Mouse (Mus musculus) lung, adult 2 months (tissue): Measurements from ENCODE around the gene Nhs.

ENCODE experiments used
- CTCF ChIP-seq: fragments of 200-500 bp; IDR thresholded peaks from 2 replicates; pipeline ENCODE4 v1.5.1; 2011; ENCODE audit warnings: mild to moderate bottlenecking, low read length, control low read depth; ENCODE audit not compliant: insufficient read depth
- POLR2A ChIP-seq: fragments of 200-500 bp; IDR thresholded peaks from 2 replicates; pipeline ENCODE4 v1.6.1; 2011; ENCODE audit warnings: low read depth, mild to moderate bottlenecking, control low read depth, low read length, borderline replicate concordance; ENCODE audit errors: extremely low read depth

DNA sequence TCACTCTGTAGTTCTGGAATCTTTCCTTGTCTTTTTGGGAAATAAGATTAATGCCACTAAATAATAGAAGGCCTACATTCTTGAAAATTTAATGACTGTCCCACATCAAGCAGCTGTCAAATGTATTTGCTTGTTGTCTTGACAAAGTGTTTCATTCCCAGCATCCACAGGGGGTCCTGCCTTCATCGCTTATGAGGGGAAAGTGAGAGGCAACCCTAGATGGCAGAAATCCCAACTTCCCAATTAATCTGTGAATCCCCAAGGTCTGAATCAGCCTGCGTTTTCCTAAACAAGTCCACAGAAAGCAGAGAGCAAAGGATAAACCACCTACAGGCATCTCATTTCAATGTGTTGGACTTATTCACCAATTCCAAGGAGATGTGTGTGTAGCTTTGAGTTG, 183.2 kb downstream of the Nhs start:
- no peak for TF ChIP-seq CTCF
- TF ChIP-seq POLR2A = no peak
